Mouse (Mus musculus): ENCODE results near the gene Rpl23a.

Gene Rpl23a

DNA sequence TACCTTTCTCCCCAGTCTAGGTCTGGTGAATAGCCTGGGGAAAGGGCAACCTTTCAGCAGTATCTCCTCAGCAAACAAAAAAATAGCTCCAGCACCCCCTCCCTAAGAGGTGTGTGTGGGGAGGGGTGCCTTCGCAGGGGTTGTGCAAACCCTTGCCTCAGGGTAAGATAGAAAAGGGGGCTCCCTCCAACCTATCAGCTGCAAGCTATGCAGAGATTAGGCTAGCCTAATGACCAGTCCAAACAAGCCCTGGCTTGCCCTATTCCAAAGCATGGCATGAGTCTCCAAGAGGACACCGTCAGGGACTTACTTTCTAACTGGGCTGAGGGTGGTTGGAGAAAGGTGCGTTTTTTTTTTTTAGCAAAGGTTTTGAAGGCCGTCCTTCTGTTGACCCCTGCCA is 17.2 kb downstream of the Rpl23a start:
- H3K36me3 ChIP-seq (ENCODE audit: control insufficient read depth, insufficient read depth, low read length, poor library complexity, severe bottlenecking): peaks cover 1% of the 10 kb centered on the region; the same call in 1 of the 2 replicates
- DNase-seq (ENCODE audit: low read depth, low spot score): no peak
- no peaks in the 10 kb centered on the region for H3K27me3 ChIP-seq (ENCODE audit: control insufficient read depth, insufficient read depth, low read length, poor library complexity, severe bottlenecking)

DNA sequence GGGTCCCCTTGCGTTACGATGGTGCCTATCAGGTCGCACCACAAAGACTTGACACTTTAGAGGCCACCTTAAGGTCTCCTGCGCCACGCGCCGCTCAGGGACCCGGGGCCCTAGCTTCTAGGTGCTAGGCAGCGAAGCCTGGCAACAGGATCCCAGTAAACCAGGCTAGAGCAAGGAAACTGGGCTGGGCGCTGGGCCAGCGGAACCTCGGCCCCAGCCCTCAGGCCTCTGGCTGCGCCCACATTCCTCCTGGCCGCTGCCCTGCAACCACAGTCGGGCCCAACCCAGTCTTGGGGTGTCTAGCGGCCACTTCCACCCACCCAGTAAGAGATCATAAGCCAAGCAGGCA is 17.6 kb downstream of the Rpl23a start:
- Histone ChIP-seq H3K27me3 (ENCODE audit: control insufficient read depth, insufficient read depth, low read length, poor library complexity, severe bottlenecking) (no peaks in the 10 kb centered on the region), H3K36me3 (ENCODE audit: control insufficient read depth, insufficient read depth, low read length, poor library complexity, severe bottlenecking) (peaks cover 1% of the 10 kb centered on the region; the same call in 1 of the 2 replicates)
- DNase-seq (ENCODE audit: low read depth, low spot score): no peak

DNA sequence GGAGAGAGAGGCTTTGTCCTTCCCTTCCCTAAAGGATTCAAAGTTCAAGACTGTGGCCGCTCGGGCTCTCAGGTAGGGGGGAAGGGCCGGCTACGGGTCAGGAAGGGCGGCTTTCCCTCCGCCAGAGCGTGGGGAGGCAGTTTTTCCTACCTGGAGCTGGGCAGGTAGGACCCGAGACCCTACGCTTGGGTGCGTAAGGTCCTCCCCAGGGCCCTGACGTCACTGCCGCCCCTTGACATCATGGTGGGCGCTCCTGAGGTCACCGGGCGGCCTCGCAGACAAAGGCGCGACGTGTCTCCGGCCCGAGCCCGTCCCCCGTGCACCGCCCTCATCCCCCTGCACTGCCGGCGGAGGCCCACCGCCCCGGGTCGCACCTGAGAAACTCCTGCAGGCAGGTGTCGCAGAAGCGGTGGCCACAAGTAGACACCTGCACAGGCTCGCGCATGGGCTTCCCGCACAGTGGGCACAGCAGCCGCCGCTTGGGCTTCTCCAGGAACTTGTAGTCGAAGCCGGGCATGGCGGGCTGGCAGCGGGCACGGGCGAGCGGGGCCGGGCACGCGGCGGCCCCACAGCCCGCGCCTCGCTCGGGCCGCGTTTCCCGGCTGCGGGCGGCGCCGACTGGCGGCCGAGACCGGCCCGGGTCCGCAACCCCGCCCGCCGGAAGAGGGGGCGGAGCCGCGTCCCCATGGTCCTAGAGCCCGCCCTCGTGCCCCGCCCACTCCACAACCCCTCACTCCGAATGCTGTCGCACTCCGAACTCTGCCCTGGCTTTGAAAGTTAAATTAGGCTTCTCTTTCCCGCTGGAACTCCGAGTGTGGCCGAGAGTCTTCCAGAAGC is 18.2 kb downstream of the Rpl23a start, which contains the start of gene Traf4:
Traf4 (minus strand) TSS at position 666 of the 837 bp plus-strand sequence.
- H3K36me3 ChIP-seq (ENCODE audit: control insufficient read depth, insufficient read depth, low read length, poor library complexity, severe bottlenecking): peaks cover 1% of the 10 kb centered on the region; the same call in 1 of the 2 replicates
- no peaks in the 10 kb centered on the region for H3K27me3 ChIP-seq (ENCODE audit: control insufficient read depth, insufficient read depth, low read length, poor library complexity, severe bottlenecking)
- peak; percentile 87 for DNase-seq (ENCODE audit: low read depth, low spot score)

- H3K27me3 ChIP-seq (ENCODE audit: control insufficient read depth, insufficient read depth, low read length, poor library complexity, severe bottlenecking): no peaks in the 10 kb centered on the region
- peaks cover 1% of the 10 kb centered on the region; the same call in 1 of the 2 replicates for H3K36me3 ChIP-seq (ENCODE audit: control insufficient read depth, insufficient read depth, low read length, poor library complexity, severe bottlenecking)
- peak; percentile 21 for DNase-seq (ENCODE audit: low read depth, low spot score)
These were observed 18.8 kb downstream of the Rpl23a start for GRCm38 (mm10) chr11:78164604-78164923.

- Histone ChIP-seq H3K36me3 (ENCODE audit: control insufficient read depth, insufficient read depth, low read length, poor library complexity, severe bottlenecking) (peaks cover 1% of the 10 kb centered on the region), H3K27me3 (ENCODE audit: control insufficient read depth, insufficient read depth, low read length, poor library complexity, severe bottlenecking) (no peaks in the 10 kb centered on the region)
- DNase-seq (ENCODE audit: low read depth, low spot score): peak; percentile 53
These were observed 19.4 kb downstream of the Rpl23a start for GRCm38 (mm10) chr11:78163681-78164603.

DNA sequence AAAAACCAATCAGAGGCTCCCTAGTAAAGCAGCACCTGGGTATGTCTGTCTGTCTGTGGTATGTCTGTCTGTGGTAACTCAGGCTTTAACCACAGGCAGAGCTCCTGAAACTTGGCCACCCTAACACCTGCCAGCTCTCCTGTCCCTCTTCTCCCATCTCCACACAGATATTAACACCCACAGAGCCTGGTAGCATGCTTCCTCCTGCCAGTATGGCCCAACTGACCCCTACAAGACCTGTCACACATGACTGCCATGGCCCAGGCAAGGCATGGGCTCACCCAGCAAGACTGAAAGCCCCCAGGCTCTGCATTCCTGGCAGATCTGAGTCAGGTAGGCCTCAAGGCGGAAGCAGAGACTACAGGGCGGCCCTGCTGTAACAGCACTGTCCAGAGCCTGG is 20.3 kb downstream of the Rpl23a start:
- no peak for DNase-seq (ENCODE audit: low read depth, low spot score)
- peaks cover 3% of the 10 kb centered on the region for H3K36me3 ChIP-seq (ENCODE audit: control insufficient read depth, insufficient read depth, low read length, poor library complexity, severe bottlenecking)

DNA sequence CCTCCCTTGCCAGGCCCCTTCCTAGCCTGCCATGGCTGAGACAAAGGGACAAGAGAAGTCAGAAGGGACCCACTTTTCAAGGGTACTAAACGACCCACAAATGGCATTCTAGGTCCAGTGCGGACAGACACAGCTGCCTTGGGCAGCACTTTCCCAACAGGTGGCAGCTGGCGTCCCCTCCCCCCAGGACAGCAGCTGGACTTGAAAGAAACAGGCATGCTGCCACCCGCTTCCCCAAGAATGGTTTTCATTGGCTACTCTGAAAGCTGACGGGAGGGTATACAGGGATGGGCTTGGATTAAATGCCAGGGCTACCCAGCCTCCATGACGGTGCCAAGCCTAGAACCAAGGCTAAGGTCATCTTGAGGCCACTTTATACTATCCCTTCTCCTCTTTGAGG is 20.9 kb downstream of the Rpl23a start:
- Histone ChIP-seq H3K27me3 (ENCODE audit: control insufficient read depth, insufficient read depth, low read length, poor library complexity, severe bottlenecking) (no peaks in the 10 kb centered on the region), H3K36me3 (ENCODE audit: control insufficient read depth, insufficient read depth, low read length, poor library complexity, severe bottlenecking) (peaks cover 3% of the 10 kb centered on the region)
- no peak for DNase-seq (ENCODE audit: low read depth, low spot score)

More for the DNA sequence above, 20.3 kb downstream of the Rpl23a start:
- no peaks in the 10 kb centered on the region for H3K27me3 ChIP-seq (ENCODE audit: control insufficient read depth, insufficient read depth, low read length, poor library complexity, severe bottlenecking)

DNA sequence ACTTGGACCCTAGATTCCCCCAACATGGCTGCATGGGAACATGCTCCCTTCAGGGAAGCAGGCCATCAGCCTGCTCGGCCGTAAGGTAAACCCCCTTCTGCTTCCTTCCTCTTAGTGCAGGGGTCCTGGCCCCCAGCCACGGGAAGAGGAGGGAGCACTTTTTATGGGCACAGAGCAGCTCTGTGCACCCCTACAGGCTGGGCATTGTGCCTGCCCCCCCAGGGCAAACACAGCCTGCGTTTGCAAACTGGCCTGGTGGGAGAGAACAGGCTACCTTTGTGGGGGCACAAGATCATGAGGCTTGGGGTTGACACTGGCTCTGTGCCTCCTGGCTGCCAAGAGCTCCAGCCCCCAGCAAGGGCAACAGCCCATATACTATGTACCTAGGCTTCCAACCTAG is 21.4 kb downstream of the Rpl23a start:
- peaks cover 3% of the 10 kb centered on the region for H3K36me3 ChIP-seq (ENCODE audit: control insufficient read depth, insufficient read depth, low read length, poor library complexity, severe bottlenecking)
- no peak for DNase-seq (ENCODE audit: low read depth, low spot score)
- no peaks in the 10 kb centered on the region for H3K27me3 ChIP-seq (ENCODE audit: control insufficient read depth, insufficient read depth, low read length, poor library complexity, severe bottlenecking)

- Histone ChIP-seq H3K27me3 (ENCODE audit: control insufficient read depth, insufficient read depth, low read length, poor library complexity, severe bottlenecking) (no peaks in the 10 kb centered on the region), H3K36me3 (ENCODE audit: control insufficient read depth, insufficient read depth, low read length, poor library complexity, severe bottlenecking) (peaks cover 3% of the 10 kb centered on the region)
- no peak for DNase-seq (ENCODE audit: low read depth, low spot score)
These were observed 22.2 kb downstream of the Rpl23a start for GRCm38 (mm10) chr11:78161169-78161568.

DNA sequence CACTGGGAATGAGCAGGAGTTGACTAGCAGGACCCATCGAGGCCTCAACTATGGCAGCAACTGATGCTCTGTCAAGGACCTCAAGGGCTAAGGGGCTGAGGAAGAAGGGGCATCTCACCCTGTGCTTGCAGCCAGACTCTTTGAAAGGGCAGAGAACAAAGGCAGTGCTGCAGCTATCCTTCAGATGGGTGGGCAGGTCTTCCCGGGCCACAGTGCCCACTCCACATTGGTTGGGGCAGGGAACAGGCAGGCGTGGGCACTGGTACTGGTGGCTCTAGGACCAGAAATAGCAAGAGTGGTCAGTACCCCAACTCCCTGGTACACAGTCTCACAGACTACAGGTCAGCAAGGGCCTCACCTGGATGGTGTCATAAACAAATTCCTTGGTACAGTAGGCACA is 22.7 kb downstream of the Rpl23a start:
- DNase-seq (ENCODE audit: low read depth, low spot score): no peak

GRCm38 (mm10) chr11:78160171-78160570 is 23.2 kb downstream of the Rpl23a start:
- no peak for DNase-seq (ENCODE audit: low read depth, low spot score)
- peaks cover 3% of the 10 kb centered on the region for H3K36me3 ChIP-seq (ENCODE audit: control insufficient read depth, insufficient read depth, low read length, poor library complexity, severe bottlenecking)
- H3K27me3 ChIP-seq (ENCODE audit: control insufficient read depth, insufficient read depth, low read length, poor library complexity, severe bottlenecking): no peaks in the 10 kb centered on the region

More for the DNA sequence above, 22.7 kb downstream of the Rpl23a start:
- peaks cover 3% of the 10 kb centered on the region for H3K36me3 ChIP-seq (ENCODE audit: control insufficient read depth, insufficient read depth, low read length, poor library complexity, severe bottlenecking)
- no peaks in the 10 kb centered on the region for H3K27me3 ChIP-seq (ENCODE audit: control insufficient read depth, insufficient read depth, low read length, poor library complexity, severe bottlenecking)

DNA sequence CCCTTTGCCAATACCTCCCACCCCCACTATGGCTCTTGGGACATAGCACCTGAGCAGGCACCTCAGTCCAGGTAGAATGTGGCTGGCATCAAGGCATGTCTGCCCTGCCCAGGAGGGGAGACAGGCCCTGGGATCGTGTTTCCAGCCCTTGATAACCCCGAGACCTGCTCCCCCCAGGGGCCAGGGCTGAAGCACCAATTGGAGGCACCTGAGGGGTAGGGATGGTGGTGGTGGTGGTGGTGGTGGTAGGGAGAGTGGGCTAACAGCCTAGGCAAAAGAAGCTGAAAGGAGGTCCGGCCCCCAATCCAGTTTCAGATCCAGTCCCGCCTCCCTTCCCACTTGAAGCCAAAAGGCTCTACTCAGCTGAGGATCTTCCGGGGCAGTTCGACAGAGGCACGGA is 23.8 kb downstream of the Rpl23a start:
- no peaks in the 10 kb centered on the region for H3K27me3 ChIP-seq (ENCODE audit: control insufficient read depth, insufficient read depth, low read length, poor library complexity, severe bottlenecking)

DNA sequence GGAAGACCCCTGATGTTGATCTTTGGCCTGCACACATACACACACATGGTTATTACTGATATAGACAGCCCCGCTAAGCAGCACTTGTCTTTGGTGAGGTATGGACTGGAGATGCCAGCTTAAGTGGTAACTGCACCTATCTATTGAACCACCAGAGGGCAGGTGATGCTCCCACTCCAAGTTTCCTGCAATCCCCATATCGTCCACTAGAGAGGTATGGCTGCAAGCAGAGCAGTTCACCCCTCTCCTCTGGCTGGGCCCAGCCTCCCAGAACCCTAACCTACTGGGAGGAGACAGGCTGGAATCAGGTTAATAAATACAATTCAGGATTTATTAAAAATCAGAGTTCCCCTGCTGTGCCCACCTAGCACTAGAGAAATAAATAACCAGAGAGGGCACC is 24.3 kb downstream of the Rpl23a start:
- no peaks in the 10 kb centered on the region for H3K27me3 ChIP-seq (ENCODE audit: control insufficient read depth, insufficient read depth, low read length, poor library complexity, severe bottlenecking)
- DNase-seq (ENCODE audit: low read depth, low spot score): peak; percentile 94
- peaks cover 3% of the 10 kb centered on the region for H3K36me3 ChIP-seq (ENCODE audit: control insufficient read depth, insufficient read depth, low read length, poor library complexity, severe bottlenecking)

More for the DNA sequence above, 23.8 kb downstream of the Rpl23a start:
- H3K36me3 ChIP-seq (ENCODE audit: control insufficient read depth, insufficient read depth, low read length, poor library complexity, severe bottlenecking): peaks cover 3% of the 10 kb centered on the region
- no peak for DNase-seq (ENCODE audit: low read depth, low spot score)

GRCm38 (mm10) chr11:78156156-78156699 is 27.2 kb downstream of the Rpl23a start:
- peaks cover 2% of the 10 kb centered on the region; the same call in 1 of the 2 replicates for H3K36me3 ChIP-seq (ENCODE audit: control insufficient read depth, insufficient read depth, low read length, poor library complexity, severe bottlenecking)
- H3K27me3 ChIP-seq (ENCODE audit: control insufficient read depth, insufficient read depth, low read length, poor library complexity, severe bottlenecking): no peaks in the 10 kb centered on the region
- DNase-seq (ENCODE audit: low read depth, low spot score): no peak

- peaks cover 2% of the 10 kb centered on the region; the same call in 1 of the 2 replicates for H3K36me3 ChIP-seq (ENCODE audit: control insufficient read depth, insufficient read depth, low read length, poor library complexity, severe bottlenecking)
- no peak for DNase-seq (ENCODE audit: low read depth, low spot score)
- H3K27me3 ChIP-seq (ENCODE audit: control insufficient read depth, insufficient read depth, low read length, poor library complexity, severe bottlenecking): no peaks in the 10 kb centered on the region
These were observed 27.7 kb downstream of the Rpl23a start for GRCm38 (mm10) chr11:78155674-78156073.

All from splenic B cell, adult 2 months (primary cell).